Mouse (Mus musculus) intestine, postnatal 0 days (tissue): ENCODE measurements around the gene Slc25a19. TPM values are rescaled to one million over a fixed set of nuclear protein-coding genes. Genes with fewer than 3 reads are reported as not detected.
A peak's percentile ranks its signal among the peaks of the same experiment; 100 is the strongest.

Experiments
- ATAC-seq: fragments of 200-750 bp; cut with Nextera tagmentation; 2 replicates; pipeline ENCODE4 v1.8.0; 2017; ENCODE audit warnings: mild to moderate bottlenecking, moderate TSS enrichment, moderate library complexity
- H3K27ac ChIP-seq: fragments of 300-500 bp; sonication (generic); 2 replicates; pipeline ENCODE4 v1.5.1; 2014; ENCODE audit warnings: mild to moderate bottlenecking, low read depth, low read length, moderate library complexity
- H3K27me3 ChIP-seq: fragments of 300-500 bp; sonication (generic); replicated peaks from 2 replicates; pipeline ENCODE4 v1.6.1; 2014; ENCODE audit warnings: low read length, mixed read lengths; ENCODE audit not compliant: control insufficient read depth, insufficient read depth
- H3K36me3 ChIP-seq: fragments of 300-500 bp; sonication (generic); 2 replicates; pipeline ENCODE4 v1.6.1; 2014; ENCODE audit warnings: mild to moderate bottlenecking, moderate library complexity; ENCODE audit not compliant: control insufficient read depth, insufficient read depth
- H3K4me1 ChIP-seq: fragments of 300-500 bp; sonication (generic); replicated peaks from 2 replicates; pipeline ENCODE4 v1.6.1; 2014; ENCODE audit warnings: antibody characterized with exemption, low read length, mixed read lengths; ENCODE audit not compliant: control insufficient read depth, insufficient read depth
- H3K4me2 ChIP-seq: fragments of 300-500 bp; sonication (generic); replicated peaks from 2 replicates; pipeline ENCODE4 v1.6.1; 2014; ENCODE audit warnings: low read depth, mild to moderate bottlenecking, moderate library complexity
- H3K4me3 ChIP-seq: fragments of 300-500 bp; sonication (generic); 2 replicates; pipeline ENCODE4 v1.5.1; 2014; ENCODE audit warnings: low read depth, low read length
- H3K9ac ChIP-seq: fragments of 300-500 bp; sonication (generic); 2 replicates; pipeline ENCODE4 v1.6.1; 2014; ENCODE audit warnings: mild to moderate bottlenecking, low read depth, low read length
- H3K9me3 ChIP-seq: fragments of 300-500 bp; sonication (generic); 2 replicates; pipeline ENCODE4 v1.6.1; 2016; ENCODE audit warnings: mixed run types; ENCODE audit not compliant: control insufficient read depth
- CTCF ChIP-seq: sonication (generic); IDR thresholded peaks from 2 replicates; pipeline ENCODE4 v1.5.1; 2016; ENCODE audit warnings: low read depth, mild to moderate bottlenecking, control low read depth, antibody characterized with exemption, moderate library complexity
- WGBS: fragments of 180-500 bp; shearing (Covaris S2); extraction: QIAGEN DNeasy Blood & Tissue Kit; methylation state at CpG from one replicate; pipeline ENCODE4 v1.1.7; 2014; 5-methylcytosine and 5-hydroxymethylcytosine counted together
- polyA plus RNA-seq: library from polyadenylated mRNA; unstranded; fragments of >200 nt; fragmentation: Nextera tagmentation; extraction: Ambion mirVana; gene quantifications from 2 replicates; pipeline ENCODE4 v1.2.1, GENCODE M21; 2015

Gene Slc25a19
- polyA plus RNA-seq, 1 experiment from 2014 or later = 19.1 TPM

GRCm38 (mm10) chr11:115598309-115598708 is 29.8 kb downstream of the Slc25a19 start:
- no peak overlapping the region for H3K27ac ChIP-seq
- WGBS = 92% methylated on average over 4 of the region's 4 CpGs
- ATAC-seq = no peak
- no peak overlapping the region for H3K4me2 ChIP-seq
- H3K27me3 ChIP-seq = no peaks in the 10 kb centered on the region
- no peak overlapping the region for H3K9ac ChIP-seq
- H3K36me3 ChIP-seq = peaks cover 16% of the 10 kb centered on the region
- H3K4me3 ChIP-seq = no peak overlapping the region
- H3K9me3 ChIP-seq = no peaks in the 10 kb centered on the region
- no peak for TF ChIP-seq CTCF
- no peaks in the 10 kb centered on the region for H3K4me1 ChIP-seq

- Histone ChIP-seq H3K36me3 (peaks cover 45% of the 10 kb centered on the region), H3K4me2 (no peak overlapping the region)
These were observed 32.9 kb downstream of the Slc25a19 start for GRCm38 (mm10) chr11:115595209-115595608.

GRCm38 (mm10) chr11:115590526-115591075 is 37.5 kb downstream of the Slc25a19 start:
- peaks cover 81% of the 10 kb centered on the region for H3K36me3 ChIP-seq
- no peak overlapping the region for H3K9ac ChIP-seq
- H3K4me1 ChIP-seq = no peaks in the 10 kb centered on the region
- H3K9me3 ChIP-seq = no peaks in the 10 kb centered on the region
- no peak for TF ChIP-seq CTCF
- no peak for ATAC-seq
- no peak overlapping the region for H3K4me2 ChIP-seq
- H3K27ac ChIP-seq = no peak overlapping the region
- no peaks in the 10 kb centered on the region for H3K27me3 ChIP-seq
- WGBS = 93% methylated on average over 2 of the region's 2 CpGs
- H3K4me3 ChIP-seq = no peak overlapping the region

More at GRCm38 (mm10) chr11:115595209-115595608, 32.9 kb downstream of the Slc25a19 start:
- 97% methylated on average over 3 of the region's 3 CpGs for WGBS
- Histone ChIP-seq H3K9ac (no peak overlapping the region), H3K27ac (no peak overlapping the region), H3K27me3 (no peaks in the 10 kb centered on the region), H3K9me3 (no peaks in the 10 kb centered on the region), H3K4me1 (no peaks in the 10 kb centered on the region), H3K4me3 (no peak overlapping the region)
- ATAC-seq = no peak
- peak; percentile 13; the same call in 1 of the 2 replicates for TF ChIP-seq CTCF

GRCm38 (mm10) chr11:115587984-115588383 is 40.1 kb downstream of the Slc25a19 start:
- WGBS = 80% methylated on average over 9 of the region's 9 CpGs
- no peak overlapping the region for H3K4me3 ChIP-seq
- H3K9ac ChIP-seq = no peak overlapping the region
- no peaks in the 10 kb centered on the region for H3K27me3 ChIP-seq
- H3K9me3 ChIP-seq = no peaks in the 10 kb centered on the region
- H3K36me3 ChIP-seq = peaks cover 94% of the 10 kb centered on the region
- H3K4me2 ChIP-seq = no peak overlapping the region
- no peak overlapping the region for H3K27ac ChIP-seq
- no peak for TF ChIP-seq CTCF
- H3K4me1 ChIP-seq = no peaks in the 10 kb centered on the region
- ATAC-seq = no peak

GRCm38 (mm10) chr11:115586403-115586802 is 41.7 kb downstream of the Slc25a19 start:
- Histone ChIP-seq H3K27ac (no peak overlapping the region), H3K4me1 (no peaks in the 10 kb centered on the region), H3K27me3 (no peaks in the 10 kb centered on the region), H3K9me3 (no peaks in the 10 kb centered on the region), H3K4me2 (no peak overlapping the region), H3K36me3 (peaks cover 92% of the 10 kb centered on the region), H3K9ac (no peak overlapping the region), H3K4me3 (no peak overlapping the region)
- ATAC-seq = no peak
- no peak for TF ChIP-seq CTCF
- 86% methylated on average over 9 of the region's 9 CpGs for WGBS

GRCm38 (mm10) chr11:115585573-115586100 is 42.5 kb downstream of the Slc25a19 start:
- peak; percentile 55 for ATAC-seq
- Histone ChIP-seq H3K9ac (no peak overlapping the region), H3K36me3 (peaks cover 92% of the 10 kb centered on the region), H3K4me3 (no peak overlapping the region), H3K4me2 (no peak overlapping the region), H3K9me3 (no peaks in the 10 kb centered on the region), H3K27me3 (no peaks in the 10 kb centered on the region), H3K4me1 (no peaks in the 10 kb centered on the region), H3K27ac (peak overlapping the region; percentile 50; the same call in 1 of the 2 replicates)
- no peak for TF ChIP-seq CTCF
- 63% methylated on average over 7 of the region's 7 CpGs for WGBS
